Mouse (Mus musculus) kidney, adult 9 months (tissue): Measurements from ENCODE around the gene Tmem268.

ENCODE experiments used
- DNase-seq: peaks from one replicate; pipeline ENCODE4 v3.0.0; 2022

Gene Tmem268

GRCm38 (mm10) chr4:63556665-63557064 is 1.9 kb upstream of the Tmem268 start:
- no peak for DNase-seq

- DNase-seq: peak; percentile 44
These were observed 1.2 kb upstream of the Tmem268 start for GRCm38 (mm10) chr4:63557124-63558059.

- DNase-seq: no peak
These were observed 631 bp downstream of the Tmem268 start for GRCm38 (mm10) chr4:63559127-63559697.

- no peak for DNase-seq
These were observed 1.5 kb downstream of the Tmem268 start for GRCm38 (mm10) chr4:63560079-63560478.

- DNase-seq: peak; percentile 87
These were observed 3.5 kb downstream of the Tmem268 start for GRCm38 (mm10) chr4:63561861-63562675.

GRCm38 (mm10) chr4:63562742-63563141 is 4.2 kb downstream of the Tmem268 start:
- DNase-seq: no peak

GRCm38 (mm10) chr4:63567712-63568390 is 9.3 kb downstream of the Tmem268 start:
- no peak for DNase-seq

- no peak for DNase-seq
These were observed 10.7 kb downstream of the Tmem268 start for GRCm38 (mm10) chr4:63569322-63569721.

GRCm38 (mm10) chr4:63570208-63570781 is 11.7 kb downstream of the Tmem268 start:
- no peak for DNase-seq

- no peak for DNase-seq
These were observed 14.0 kb downstream of the Tmem268 start for GRCm38 (mm10) chr4:63572621-63573020.

GRCm38 (mm10) chr4:63579649-63580048 is 21.1 kb downstream of the Tmem268 start:
- DNase-seq: no peak

GRCm38 (mm10) chr4:63580078-63580477 is 21.5 kb downstream of the Tmem268 start:
- DNase-seq: no peak

GRCm38 (mm10) chr4:63582580-63582979 is 24.0 kb downstream of the Tmem268 start:
- DNase-seq: no peak

GRCm38 (mm10) chr4:63585216-63585615 is 26.6 kb downstream of the Tmem268 start:
- DNase-seq: no peak

GRCm38 (mm10) chr4:63586240-63586639 is 27.7 kb downstream of the Tmem268 start:
- no peak for DNase-seq

- no peak for DNase-seq
These were observed 31.4 kb downstream of the Tmem268 start for GRCm38 (mm10) chr4:63589987-63590386.

GRCm38 (mm10) chr4:63590538-63590937 is 32.0 kb downstream of the Tmem268 start:
- no peak for DNase-seq

- peak; percentile 23 for DNase-seq
These were observed 36.0 kb downstream of the Tmem268 start for GRCm38 (mm10) chr4:63594459-63595110.

GRCm38 (mm10) chr4:63595259-63595658 is 36.7 kb downstream of the Tmem268 start:
- DNase-seq: no peak

- DNase-seq: no peak
These were observed 37.4 kb downstream of the Tmem268 start for GRCm38 (mm10) chr4:63596010-63596409.

GRCm38 (mm10) chr4:63600786-63601185 is 42.2 kb downstream of the Tmem268 start:
- peak; percentile 64 for DNase-seq

GRCm38 (mm10) chr4:63601263-63601662 is 42.7 kb downstream of the Tmem268 start:
- no peak for DNase-seq
